Mouse (Mus musculus): Measurements from ENCODE around the gene Cfap54.

Cfap54 gene

GRCm38 (mm10) chr10:92941616-92942015, 139.8 kb downstream of the Cfap54 start:
- no peak for DNase-seq (ENCODE audit: low spot score in 2 of 2)

- no peak for DNase-seq (ENCODE audit: low spot score in 2 of 2)
Measured at GRCm38 (mm10) chr10:92937741-92938285, 143.6 kb downstream of the Cfap54 start.

- no peak for DNase-seq (ENCODE audit: low spot score in 2 of 2)
Measured at GRCm38 (mm10) chr10:92937091-92937490, 144.3 kb downstream of the Cfap54 start.

- no peak for DNase-seq (ENCODE audit: low spot score in 2 of 2)
Measured at GRCm38 (mm10) chr10:92934506-92934905, 146.9 kb downstream of the Cfap54 start.

DNA sequence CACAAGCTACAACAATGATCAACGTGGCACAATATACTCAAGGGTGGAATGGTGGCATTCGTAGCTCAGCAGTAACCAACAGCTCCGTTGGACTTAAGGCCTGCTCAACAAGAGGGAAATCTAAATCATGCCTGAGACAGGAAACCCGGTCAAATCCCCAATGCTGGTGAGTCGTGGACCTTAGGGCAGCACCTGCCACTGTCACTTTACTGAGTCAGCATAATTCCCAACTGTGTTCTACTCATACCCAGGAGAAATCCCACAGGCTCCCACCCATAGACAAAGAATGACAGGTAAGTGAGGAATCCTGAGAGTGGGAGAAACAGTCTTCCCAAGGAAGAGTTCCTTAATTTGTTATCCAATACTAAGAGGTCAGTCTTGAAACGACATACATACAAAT, 147.8 kb downstream of the Cfap54 start:
- DNase-seq (ENCODE audit: low spot score in 2 of 2) = no peak

- DNase-seq (ENCODE audit: low spot score in 2 of 2) = no peak
Measured at GRCm38 (mm10) chr10:92932464-92932863, 149.0 kb downstream of the Cfap54 start.

DNA sequence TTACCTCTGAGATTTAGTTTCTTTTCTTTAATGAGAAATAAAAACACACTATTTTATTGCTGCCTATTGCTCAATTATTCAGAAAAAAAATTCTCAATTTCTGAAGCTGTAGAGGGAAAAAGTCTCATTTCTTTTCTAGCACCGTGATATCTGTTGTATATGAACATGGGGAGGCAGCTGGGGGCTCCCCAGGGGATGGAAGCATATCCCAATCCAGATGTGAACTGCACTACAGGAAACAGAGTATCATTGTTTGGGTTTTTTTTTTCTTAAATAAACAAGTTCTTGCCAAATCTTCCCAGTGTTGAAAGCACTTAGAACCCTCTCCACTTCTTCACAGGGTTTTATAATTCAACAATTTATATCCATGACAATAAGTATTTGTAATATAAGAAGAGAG, 151.4 kb downstream of the Cfap54 start:
- DNase-seq (ENCODE audit: low spot score in 2 of 2) = no peak

GRCm38 (mm10) chr10:92928256-92928655, 153.2 kb downstream of the Cfap54 start:
- no peak for DNase-seq (ENCODE audit: low spot score in 2 of 2)

DNA sequence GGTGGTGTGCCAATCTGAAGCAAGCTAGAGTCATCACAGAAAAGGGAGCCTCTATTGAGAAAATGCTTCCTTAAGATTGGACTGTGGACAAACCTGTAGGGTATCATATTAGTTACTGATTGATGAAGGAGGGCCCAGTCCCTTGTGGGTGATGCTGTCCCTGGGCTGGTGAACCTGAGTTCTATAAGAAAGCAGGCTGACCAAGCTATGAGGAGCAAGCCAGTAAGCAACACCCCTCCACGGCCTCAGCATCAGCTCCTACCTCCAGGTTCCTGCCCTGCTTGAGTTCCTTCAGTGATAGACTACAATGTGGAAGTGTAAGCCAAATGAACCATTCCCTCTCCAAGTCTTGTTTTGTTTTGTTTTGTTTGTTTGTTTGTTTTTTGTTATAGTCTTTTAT, 162.9 kb downstream of the Cfap54 start:
- DNase-seq (ENCODE audit: low spot score in 2 of 2) = no peak

- no peak for DNase-seq (ENCODE audit: low spot score in 2 of 2)
Measured at GRCm38 (mm10) chr10:92907246-92907645, 174.2 kb downstream of the Cfap54 start.

GRCm38 (mm10) chr10:92888466-92888865, 193.0 kb downstream of the Cfap54 start:
- no peak for DNase-seq (ENCODE audit: low spot score in 2 of 2)

- no peak for DNase-seq (ENCODE audit: low spot score in 2 of 2)
Measured at GRCm38 (mm10) chr10:92878000-92878399, 203.4 kb downstream of the Cfap54 start.

- DNase-seq (ENCODE audit: low spot score in 2 of 2) = no peak
Measured at GRCm38 (mm10) chr10:92840980-92841379, 240.4 kb downstream of the Cfap54 start.

DNA sequence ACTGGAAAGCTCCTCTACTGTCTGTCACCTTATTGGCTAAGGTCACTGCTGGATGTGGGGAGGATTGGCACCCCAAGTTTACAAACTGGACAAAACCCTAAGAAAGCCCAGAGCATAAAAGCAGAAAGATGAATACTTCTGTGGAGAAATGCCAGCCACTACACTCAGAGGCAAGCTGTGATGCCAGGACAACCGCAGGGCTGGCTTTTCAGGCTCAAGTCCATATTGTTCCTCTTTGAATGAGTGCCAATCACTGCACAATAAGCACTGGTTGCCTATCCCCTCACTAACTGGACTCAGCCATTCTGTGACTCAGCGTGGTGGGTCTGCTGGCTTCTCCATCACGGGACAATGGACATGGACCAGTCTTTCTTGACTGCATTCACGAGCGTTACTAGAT, 243.8 kb downstream of the Cfap54 start:
- DNase-seq (ENCODE audit: low spot score in 2 of 2) = no peak

DNA sequence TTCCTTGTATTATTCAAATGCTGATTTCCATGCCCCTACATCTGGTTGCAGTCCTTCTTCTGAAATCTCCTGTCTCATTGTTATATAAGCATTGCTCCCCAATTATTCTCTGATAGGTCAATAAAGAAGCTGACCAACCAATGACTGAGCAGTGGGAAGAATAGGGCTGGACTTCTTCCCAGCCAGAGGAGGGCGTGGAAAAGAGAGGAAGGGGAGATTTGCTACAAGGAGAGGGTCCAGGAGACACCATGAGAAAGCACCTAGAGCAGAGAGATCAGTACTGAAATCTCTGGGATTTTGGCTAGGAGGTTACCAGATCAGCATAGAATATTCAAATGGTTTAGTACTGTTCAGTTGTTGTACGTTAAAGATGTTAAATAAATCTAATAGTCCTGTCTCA, 244.4 kb downstream of the Cfap54 start:
- no peak for DNase-seq (ENCODE audit: low spot score in 2 of 2)

- no peak for DNase-seq (ENCODE audit: low spot score in 2 of 2)
Measured at GRCm38 (mm10) chr10:92821499-92821898, 259.9 kb downstream of the Cfap54 start.

DNA sequence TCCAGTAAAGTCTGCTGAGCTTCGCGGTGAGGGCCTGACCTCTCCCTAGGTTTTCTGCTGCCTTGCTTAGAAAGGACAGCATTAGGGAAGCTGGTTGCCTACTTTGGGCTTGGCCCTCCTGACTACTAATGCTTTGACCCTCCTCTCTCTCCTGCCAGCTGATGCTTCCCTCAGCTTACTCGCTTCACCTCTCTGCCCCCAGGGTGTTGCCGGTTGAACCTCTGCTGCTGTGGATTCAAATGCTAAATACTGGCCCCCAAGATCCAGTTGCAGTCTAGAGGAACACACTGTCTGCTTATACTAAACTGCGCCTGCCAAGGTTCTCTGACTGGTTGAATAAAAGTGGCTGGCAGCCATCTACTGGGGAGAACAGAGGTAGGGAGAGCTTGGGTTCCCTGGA, 263.2 kb downstream of the Cfap54 start:
- DNase-seq (ENCODE audit: low spot score in 2 of 2) = no peak

DNA sequence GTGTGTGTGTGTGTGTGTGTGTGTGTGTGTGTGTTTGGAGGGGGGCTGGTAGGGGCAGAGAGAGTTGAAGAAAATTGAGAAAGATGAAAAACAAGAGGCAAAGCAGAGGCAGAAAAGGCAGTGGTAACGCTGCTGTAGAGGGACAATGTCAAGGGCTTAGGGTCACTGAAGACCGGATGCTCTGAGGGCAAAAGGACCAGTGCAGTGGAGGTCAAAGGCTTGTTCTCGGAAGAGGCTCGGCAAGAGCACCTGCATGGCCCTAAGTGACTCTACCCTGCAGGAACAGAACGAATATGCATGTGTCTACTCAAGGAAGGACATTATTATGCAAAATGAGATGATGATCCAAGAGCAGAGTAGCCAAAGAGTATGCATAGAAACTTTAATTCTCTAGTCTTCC, 264.5 kb downstream of the Cfap54 start:
- no peak for DNase-seq (ENCODE audit: low spot score in 2 of 2)

DNA sequence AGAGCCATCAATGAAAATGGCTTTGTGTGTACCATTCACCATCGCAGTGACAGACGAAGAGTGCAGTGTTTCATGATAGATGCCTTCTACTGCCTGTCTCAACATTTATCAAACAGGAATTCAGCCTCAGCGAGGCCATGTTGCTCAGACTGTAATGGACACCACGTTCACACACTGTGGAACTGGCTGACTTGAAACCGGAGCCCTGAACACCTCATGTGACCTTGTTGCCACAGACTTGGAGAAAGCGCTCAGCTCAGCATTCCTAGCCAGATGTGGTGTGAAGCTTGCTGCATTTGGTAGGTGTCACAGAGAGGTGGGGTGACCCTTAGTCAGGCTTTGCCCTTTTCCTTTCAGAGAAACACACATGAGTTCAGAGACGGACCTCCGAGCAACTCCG, 270.5 kb downstream of the Cfap54 start:
- no peak for DNase-seq (ENCODE audit: low spot score in 2 of 2)

- no peak for DNase-seq (ENCODE audit: low spot score in 2 of 2)
Measured at GRCm38 (mm10) chr10:92791908-92792307, 289.5 kb downstream of the Cfap54 start.

GRCm38 (mm10) chr10:92791531-92791900, 289.9 kb downstream of the Cfap54 start:
- no peak for DNase-seq (ENCODE audit: low spot score in 2 of 2)

- DNase-seq (ENCODE audit: low spot score in 2 of 2) = no peak
Measured at GRCm38 (mm10) chr10:92790893-92791530, 290.4 kb downstream of the Cfap54 start.

GRCm38 (mm10) chr10:92790247-92790646, 291.2 kb downstream of the Cfap54 start:
- no peak for DNase-seq (ENCODE audit: low spot score in 2 of 2)

Measured in frontal cortex, postnatal 14 days (tissue).